Mouse (Mus musculus) gastrocnemius, adult 8-10 months (tissue): ENCODE data around the gene Wdr45. TPM values are rescaled to one million over a fixed set of nuclear protein-coding genes. Genes with fewer than 3 reads are reported as not detected.
A peak's percentile ranks its signal among the peaks of the same experiment; 100 is the strongest.
"Not testable (repeated sequence)": the region's sequence is repeated elsewhere in the genome, so short reads cannot be mapped to it uniquely, and the experiment has no call there.

Experiments used
- DNase-seq, 2 experiments: peaks; one replicate each; pipeline ENCODE4 v3.0.0; 2022; ENCODE audit warnings: low spot score in 2 of 2
- total RNA-seq, 4 experiments: library from RNA; stranded (reverse); gene quantifications; 2 replicates each; pipeline ENCODE4 v1.2.4; 2022

Gene Wdr45
- total RNA-seq, 4 experiments from 2014 or later, result 34.5 to 41.8 (median 37.8) TPM

DNA sequence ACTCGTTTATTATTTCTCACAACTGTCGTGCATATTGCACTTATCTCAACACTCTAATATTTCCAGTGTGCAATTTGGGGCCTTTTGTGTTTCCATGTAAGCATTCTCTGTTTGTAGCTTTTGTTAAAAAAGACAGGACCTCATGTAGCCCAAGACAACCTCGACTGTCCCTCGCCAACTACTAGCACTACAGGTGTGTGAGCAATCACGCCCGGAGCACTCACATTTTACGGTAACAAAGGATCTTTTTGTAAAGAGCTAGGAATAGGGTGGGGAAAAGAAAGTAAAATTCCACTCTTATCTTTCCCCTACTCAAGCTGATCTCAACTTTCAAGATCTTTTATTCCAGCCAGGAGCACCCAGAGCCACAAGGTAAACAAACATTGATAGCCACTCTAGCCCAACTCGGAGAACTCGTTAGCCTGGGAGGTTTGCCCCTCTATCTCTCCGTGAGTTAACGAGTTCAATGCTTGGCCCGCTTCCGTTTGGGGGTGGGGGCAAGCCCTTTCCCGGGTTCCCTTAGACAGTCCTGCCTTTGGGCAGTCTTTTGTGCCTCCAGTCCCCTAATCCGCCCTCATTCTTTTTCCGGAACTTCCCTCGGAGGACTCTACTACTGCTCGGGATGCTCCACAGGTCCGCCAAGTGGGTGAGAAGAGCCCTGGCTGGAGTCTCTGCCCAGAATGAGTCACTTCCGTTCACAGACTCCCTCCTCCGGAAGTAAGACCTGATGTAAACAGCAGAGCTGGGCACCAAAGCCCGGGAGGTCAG is 7.6 kb downstream of the Wdr45 start, which contains the start of gene Gm45208:
Gm45208 (plus strand) TSS at position 732 of the 768 bp plus-strand sequence.
- DNase-seq, result peak; percentile 58 to 64

DNA sequence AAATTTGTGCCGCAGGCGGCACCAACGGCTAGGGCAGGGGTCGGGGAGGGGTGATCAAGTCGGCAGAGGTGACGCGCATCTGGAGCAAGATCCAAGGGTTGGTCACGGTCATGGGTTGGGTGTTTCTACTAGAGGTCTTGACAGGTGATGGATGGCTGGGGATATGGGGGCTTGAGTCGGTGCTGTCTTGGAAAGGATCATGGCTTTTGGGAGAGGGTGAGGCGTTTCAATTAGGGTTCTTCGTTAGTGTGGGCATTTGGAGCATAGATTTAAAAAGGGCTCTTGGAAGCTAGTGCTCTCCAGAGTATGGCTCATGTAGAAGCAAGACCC is 8.1 kb downstream of the Wdr45 start:
- no peak for DNase-seq

DNA sequence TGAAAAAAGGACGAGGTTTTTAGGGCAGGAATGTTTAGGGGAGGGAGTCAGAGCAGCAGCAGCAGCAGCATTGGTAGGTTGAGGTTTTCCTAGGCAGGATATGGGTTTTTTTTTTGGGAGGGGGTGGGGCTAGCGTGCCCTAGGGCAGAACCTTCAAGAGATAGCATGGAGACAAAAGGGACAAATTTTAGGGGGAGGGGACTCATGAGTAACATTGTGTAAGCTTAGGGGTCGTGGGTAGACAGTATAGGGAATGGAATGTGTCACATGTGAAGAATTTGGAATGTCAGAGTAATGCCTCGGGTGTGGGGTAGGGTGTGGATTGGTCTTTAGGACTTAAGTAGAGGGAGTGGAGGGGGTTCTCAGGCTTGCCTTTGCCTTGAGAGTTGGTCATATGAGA is 8.6 kb downstream of the Wdr45 start:
- DNase-seq, result no peak

DNA sequence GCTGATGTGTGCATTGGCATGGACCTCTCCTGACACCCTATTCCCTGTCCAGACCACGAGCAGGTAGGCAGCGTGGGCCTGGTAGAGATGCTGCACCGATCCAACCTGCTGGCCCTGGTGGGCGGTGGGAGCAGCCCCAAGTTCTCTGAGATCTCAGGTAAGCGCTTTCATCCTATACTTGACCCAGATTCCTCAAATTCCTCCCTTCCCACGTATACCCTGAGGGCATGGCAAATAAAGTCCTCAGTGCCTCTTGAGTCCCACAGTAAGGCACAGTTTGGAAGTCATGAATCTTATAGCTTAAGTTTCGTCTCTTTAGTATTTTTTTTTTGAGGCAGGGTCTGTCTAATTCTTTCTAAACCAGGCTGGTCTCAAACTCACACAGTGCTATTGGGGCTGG is 10.0 kb downstream of the Wdr45 start:
- DNase-seq, result no peak

DNA sequence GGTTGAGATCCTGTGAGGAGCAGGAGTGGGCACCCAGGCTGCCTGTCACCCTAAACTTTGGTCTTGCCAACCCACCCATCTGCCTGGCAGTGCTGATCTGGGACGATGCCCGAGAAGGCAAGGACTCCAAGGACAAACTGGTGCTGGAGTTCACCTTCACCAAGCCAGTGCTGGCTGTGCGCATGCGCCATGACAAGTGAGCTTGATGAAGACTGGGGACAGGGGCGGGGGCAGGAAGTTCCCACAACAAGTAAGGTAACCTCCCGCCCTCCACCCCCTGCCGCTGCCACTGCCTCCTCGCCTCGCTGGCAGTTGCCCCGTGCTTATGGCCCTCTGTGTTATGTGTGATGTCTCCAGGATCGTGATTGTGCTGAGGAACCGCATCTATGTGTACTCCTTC is 11.7 kb downstream of the Wdr45 start:
- DNase-seq, result no peak

DNA sequence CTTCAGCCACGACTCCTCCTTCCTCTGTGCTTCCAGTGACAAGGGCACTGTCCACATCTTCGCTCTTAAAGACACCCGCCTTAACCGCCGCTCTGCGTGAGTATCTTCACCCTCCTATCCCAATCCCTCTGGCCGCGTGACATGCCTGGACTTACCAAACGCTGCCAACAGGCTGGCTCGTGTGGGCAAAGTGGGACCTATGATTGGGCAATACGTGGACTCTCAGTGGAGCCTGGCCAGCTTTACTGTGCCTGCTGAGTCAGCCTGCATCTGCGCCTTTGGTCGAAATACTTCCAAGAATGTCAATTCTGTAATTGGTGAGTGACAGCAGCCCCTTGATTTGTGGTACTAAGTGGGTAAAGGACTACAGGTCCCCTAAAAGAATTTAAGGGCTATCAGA is 13.0 kb downstream of the Wdr45 start:
- DNase-seq, result no peak

DNA sequence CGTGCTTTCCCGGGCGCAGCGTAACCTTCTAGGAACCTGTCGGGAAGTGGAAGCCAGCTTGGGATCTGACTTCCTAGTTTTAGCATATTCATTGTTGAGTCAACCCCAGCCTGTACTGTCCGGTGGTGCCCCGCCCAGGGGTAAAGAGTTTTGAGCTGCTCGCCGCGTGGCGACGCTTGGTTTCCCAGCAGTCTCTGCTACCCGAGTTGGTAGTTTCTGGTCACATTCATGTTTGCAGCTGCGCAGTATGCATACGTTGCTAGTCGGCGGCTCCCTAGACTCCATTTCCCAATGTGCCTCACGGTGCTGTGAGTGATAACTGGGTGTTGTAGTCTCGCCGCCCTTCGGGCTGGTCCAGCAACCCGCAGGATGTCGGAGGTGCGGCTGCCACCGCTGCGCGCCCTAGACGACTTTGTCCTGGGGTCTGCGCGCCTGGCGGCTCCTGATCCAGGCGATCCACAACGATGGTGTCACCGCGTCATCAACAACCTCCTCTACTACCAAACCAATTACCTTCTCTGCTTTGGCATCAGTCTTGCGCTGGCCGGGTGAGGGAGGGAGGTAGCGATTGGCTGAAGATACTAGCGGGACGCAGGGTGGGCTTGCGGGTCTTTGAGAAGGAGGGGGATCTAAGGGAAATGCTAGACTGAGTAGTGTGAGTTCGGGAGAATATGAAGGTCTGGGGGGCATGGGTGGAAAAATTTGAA is 14.2 kb downstream of the Wdr45 start, which contains the start of gene Praf2:
Praf2 (plus strand) TSS at position 225 of the 707 bp plus-strand sequence.
- peak; percentile 57 to 66 for DNase-seq

DNA sequence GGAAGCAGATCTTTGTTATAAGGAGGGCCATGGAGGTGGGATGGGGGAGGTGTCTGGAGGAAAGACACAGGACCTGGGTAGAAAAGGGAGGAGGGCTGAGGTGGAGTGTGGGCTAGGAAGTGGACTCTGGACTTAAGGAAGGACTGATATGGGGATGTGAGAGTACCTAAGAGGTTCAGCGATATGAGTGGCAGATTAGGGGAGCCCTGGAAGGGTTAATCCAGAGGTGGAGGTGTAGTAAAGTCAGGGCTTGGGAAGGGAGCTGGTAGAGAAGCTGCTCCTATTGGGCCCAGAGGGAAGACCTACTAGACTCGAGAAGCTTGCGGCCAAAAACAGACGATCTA is 14.8 kb downstream of the Wdr45 start:
- DNase-seq, result no peak

DNA sequence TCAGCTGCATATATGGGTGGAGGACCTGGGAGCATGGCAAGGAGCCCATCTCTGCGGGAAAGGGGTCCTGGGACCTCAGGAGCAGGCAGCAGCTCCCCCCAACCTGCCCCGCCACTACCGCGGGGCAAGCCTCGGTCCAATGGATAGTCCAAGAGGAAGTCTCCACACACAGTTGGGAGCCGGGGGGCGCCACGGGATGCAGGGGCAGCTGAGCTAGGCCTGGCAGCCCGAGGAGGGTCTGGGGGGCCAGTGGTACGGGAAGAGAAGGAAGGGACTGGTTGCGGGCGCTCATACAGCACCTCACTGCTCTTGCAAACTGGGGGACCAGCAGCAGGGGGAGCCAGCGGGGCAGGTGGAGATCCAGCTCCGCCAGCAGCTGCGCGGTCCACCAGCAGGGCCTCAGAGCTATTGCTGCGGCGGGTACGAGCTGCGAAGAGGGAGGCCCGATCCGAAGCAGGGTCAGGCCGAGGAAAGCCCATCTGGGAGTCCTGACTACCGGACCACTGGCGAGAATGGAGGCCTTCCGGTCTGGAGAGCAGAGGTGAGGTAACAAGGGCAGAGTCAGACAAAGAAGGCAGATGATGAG is 19.5 kb downstream of the Wdr45 start:
- DNase-seq, result peak; percentile 22 to 64

DNA sequence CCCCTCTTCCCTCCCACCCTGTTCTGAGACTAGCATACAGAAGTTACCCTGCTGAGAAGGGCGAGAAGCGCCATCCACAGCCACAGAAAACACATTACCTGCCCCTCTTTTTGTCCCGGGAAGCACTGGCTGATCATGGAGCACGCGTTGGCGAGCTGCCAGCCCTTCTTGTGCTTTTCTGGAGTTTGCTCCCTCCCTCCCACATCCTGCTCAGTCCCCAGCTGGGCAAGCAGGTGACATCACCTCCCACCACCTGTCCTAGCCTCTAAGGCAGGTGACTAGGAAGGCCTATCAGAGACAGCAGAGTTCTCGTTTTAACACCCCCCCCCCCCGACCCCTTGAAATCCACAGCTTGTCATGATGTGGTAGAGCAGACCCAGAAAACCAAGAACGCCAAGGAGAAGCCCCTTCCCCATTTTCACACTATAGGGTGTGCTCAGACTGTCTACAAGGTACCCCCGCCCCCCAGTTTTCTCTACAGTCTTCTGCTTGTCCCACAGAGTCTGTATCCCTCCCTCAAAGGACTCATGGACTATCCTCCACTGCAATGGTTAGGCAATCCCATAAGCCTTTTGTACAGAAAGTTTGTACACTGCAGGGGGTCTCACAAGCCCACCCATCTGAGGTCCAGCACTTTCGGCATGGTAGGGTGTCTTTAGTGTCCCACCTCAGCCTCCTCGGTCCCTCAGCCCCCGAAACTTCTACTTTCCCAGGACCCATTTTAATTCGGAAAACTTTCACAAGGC is 25.4 kb downstream of the Wdr45 start:
- no peak for DNase-seq

DNA sequence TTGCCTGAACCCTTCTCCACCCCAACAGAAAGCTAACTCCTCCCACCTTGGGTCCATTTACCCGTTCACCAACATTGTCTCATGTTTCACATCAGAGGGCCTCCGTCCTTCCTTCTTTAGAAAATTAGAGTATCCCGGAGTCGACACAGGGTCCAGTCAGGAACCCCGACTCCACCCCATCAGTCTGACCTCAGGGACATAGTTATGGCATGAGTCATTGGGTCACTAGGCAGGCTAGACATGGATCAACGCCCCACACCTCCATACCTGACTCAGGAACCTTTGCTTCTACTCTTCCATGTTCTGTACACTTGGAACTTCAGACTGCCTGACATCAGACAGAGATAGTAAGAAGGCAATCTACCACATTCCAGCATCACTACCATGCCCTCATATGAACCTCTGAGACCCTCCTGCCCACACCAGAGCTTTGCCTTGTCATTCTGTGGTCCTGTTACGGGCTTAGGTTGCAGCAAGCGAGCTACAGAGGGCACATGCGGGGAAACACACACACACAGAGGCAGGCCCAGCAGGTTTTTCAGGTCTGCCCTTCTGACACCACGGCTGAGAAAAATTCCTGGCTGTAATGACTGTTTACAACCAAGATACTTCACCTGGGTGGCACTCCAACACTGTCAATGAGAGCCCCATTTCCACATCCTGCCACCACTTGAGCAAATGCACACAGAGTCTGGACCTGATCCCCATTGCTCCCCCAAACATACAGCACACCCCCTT is 26.1 kb downstream of the Wdr45 start:
- no peak for DNase-seq

DNA sequence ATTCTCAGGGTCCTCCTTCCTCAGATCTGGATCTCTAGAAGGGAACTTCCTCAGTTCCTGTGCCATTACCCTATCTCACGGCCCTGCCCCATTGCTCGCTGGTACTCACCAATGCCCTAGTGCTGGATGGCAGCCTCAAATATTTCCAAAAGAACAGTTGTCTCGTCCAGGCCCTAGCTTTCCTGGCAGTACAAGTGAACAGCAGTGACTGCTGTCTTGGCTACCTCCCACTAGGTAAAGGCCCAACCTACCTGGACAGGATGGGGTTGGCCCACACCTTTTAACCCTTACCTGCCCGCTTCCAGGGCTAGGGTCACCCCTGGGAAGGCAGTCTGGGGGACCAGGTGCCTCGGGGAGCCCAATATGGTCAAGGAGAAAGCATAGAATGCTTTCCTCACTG is 27.0 kb downstream of the Wdr45 start:
- no peak for DNase-seq

DNA sequence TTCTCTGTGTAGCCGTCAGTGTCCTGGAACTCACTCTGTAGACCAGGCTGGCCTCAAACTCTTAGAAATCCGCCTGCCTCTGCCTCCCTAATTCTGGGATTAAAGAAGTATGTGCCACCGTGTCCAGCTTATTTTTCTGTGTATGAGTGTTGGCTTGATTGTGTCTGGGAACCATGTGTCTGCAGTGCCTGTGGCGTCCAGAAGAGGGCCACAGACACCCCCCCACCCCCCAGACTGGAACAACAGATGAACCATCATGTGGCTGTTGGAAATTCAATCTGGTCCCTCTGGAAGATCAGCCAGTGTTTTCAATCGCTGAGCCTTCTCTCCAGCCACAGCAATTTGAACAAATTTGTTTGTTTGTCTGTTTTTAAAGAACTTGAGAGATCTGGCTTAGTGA is 29.3 kb downstream of the Wdr45 start:
- DNase-seq, result no peak

DNA sequence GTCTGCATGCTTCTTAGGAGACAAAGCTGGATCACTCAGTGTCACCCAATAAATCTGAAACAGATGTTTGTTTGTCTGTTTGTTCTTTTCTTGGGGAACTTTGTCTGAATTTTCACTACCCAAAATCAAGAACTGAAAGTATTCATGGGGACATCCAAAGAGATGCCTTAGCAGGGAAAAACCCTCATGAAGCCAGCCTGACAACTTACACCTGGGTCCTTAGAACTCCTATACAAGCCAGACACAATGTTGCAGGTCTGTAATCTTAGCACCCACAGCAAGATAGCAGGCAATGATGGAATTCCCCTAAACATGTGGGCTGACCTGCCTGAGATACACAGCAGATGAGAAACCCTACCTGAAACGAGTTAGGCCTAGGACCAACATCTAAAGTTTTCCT is 30.8 kb downstream of the Wdr45 start:
- no peak for DNase-seq

DNA sequence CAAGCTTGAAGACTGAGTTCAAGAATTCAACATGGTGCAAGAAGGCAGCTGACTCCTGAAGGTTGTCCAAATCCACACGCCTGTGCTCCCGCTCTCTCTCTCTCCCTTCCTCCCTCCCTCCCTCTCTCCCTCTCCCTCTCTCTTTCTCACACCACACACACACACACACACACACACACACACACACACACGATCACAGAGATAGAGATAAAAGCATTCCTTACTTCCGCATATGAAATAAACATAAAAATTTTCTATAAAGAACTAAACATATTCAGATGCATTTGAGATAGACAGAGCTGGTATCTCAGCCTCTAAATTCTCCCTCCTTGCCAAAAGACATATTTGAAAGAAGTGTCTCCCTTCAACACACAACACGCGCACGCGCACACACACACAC is 31.3 kb downstream of the Wdr45 start:
- DNase-seq, result no peak

DNA sequence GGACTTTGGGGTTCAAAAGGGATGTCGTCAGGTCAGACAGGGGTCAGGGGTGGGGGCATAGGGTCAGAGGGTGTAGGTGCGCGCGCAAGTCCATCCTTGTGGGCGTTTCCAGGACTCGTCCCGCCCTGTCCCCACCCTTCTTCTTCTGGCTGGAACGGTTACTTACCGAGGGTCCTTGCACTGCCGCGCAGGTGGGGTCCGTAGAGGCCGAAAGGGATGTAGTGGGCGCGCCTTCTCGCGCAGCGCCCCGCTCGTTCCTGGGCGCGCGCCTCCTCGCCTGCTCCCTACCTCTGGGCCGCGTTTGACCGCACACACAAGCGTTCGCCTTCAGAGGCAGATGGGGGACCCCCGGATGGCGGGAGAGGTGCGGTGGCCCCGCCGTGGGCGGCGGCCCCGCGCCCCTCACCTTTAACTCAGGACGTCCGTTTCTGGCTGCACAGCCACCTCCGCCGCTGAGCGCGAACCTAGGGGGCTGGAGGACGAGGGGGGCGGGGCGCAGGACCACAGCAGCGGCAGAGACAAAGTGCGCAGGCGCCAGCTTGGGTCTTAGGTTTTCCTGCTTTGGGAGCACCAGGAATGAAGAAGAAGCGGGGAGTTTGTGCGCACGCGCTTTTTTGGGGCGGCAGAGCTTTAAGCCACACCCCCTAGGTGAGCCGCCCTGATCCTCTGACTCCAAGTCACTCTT is 36.4 kb downstream of the Wdr45 start, which contains the start of gene Ccdc120:
Ccdc120 (minus strand) TSS at position 474 of the 685 bp plus-strand sequence.
- peak in 1 of 2 experiments; percentile 42 for DNase-seq

DNA sequence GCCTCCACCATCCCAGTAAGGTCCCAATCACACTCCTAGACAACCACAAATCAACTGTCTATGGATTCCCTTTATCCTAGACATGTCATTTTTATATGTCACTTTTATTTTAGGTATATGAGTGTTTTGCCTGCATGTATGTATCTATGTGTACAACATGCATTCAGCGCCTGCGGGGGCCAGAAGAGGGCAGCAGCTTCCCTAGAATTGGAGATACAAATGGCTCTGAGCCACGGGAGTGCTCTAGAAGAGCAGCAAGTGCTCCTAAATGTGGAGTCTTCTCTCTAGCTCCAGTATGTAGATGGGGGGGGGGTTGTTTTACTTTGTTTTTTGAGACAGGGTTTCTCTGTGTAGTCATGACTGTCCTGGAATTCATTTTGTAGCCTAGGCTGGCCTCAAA is 39.5 kb downstream of the Wdr45 start:
- DNase-seq, result not testable (repeated sequence)

DNA sequence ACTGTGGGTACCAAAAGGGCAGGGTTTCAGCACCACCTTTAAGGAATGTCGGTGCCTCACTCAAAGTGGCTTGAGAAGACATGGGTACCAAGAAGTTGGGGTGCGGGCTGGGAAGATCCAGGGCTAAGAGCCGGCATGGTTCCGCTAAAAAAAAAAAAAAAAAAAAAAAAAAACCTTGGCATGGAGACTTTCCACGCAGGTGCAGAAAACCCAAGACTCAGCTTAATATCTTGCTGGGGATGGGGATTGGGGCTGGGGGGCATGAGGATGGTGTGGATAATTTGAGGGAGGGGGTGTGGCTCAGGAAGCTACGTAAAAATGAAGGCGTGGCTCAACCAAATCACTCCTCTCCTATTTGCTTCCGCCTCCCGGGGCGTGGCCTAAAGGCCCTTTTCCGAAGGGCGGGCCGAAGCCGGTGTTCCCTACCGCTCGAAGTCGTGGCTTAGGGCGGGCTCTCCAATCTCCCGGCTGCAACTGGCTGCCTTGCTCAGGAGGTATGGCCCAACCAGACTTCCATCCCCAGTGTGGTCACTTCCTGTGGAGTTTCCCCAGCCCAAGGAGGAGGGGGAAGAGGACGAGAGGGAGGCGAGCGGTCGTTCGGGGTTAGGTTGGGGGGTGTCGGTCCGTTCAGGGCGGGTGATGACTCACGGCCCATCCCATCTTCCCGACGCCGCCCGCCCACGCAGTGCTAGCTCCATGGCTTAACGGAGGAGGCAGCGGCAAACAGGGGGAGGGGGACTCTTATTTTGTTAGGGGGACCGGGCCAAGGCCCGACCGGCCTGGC is 48.2 kb downstream of the Wdr45 start, which contains the start of gene Tfe3:
Tfe3 (plus strand) TSS at position 424 of the 784 bp plus-strand sequence.
- peak; percentile 84 to 92 for DNase-seq

DNA sequence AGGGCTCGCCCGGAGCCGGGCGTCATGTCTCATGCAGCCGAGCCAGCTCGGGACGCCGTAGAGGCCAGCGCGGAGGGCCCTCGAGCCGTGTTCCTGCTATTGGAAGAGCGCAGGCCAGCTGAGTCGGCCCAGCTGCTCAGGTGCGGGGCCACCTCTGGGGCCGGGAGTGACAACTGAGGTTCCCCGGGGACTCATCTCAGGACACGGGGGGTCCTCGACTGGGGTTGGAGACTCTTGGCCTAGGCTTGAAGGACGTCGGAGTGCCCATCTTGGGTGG is 48.7 kb downstream of the Wdr45 start:
- DNase-seq, result no peak
